Mouse (Mus musculus) retina, adult 2 months (tissue): ENCODE results near the gene Gpc6.

ENCODE experiments used
- DNase-seq: peaks from one replicate; pipeline ENCODE4 v3.0.0-alpha.2; 2012; ENCODE audit warnings: low read depth, low spot score

Gpc6 gene

GRCm38 (mm10) chr14:117919612-117920011 is 994.5 kb downstream of the Gpc6 start:
- DNase-seq, result no peak

GRCm38 (mm10) chr14:117921393-117922014 is 996.4 kb downstream of the Gpc6 start:
- DNase-seq, result no peak

- no peak for DNase-seq
Measured at GRCm38 (mm10) chr14:117923667-117924066, 998.6 kb downstream of the Gpc6 start.

DNA sequence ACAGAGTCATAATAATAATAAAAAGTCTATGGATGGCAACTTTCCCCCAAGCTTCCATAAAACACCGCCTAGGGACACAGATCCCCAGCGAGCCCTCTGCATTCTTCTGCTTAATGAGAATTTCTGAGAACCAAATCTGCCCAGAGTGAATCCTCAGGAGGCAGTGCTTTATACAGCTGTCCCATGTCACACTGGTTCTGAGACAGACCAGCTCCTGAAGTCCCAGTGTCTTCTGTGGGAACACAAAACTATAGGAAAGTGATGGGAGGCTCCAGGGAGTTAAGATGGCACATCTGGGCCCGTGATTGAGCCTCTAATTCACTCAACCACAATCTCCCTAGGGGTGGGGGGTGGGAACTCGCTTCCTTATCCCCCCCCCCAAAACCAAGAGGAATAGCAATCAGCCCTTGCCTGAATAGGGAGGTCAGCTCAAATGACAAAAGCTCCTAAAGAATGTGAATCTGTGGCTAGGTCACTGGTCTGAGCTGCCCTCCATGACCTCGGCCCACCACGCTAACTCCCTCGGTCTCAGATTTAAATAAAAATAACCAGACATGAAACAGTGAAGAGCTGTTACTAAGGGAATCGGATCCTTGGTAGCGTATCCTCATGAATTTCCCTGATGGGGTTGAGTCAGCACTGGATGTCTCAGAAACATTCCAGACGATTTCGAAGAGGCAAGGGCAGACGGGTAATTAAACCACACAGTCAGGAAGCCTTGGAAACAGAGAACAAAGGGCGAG is 1005.2 kb downstream of the Gpc6 start:
- no peak for DNase-seq

GRCm38 (mm10) chr14:117930848-117931816 is 1006.0 kb downstream of the Gpc6 start:
- DNase-seq, result no peak

DNA sequence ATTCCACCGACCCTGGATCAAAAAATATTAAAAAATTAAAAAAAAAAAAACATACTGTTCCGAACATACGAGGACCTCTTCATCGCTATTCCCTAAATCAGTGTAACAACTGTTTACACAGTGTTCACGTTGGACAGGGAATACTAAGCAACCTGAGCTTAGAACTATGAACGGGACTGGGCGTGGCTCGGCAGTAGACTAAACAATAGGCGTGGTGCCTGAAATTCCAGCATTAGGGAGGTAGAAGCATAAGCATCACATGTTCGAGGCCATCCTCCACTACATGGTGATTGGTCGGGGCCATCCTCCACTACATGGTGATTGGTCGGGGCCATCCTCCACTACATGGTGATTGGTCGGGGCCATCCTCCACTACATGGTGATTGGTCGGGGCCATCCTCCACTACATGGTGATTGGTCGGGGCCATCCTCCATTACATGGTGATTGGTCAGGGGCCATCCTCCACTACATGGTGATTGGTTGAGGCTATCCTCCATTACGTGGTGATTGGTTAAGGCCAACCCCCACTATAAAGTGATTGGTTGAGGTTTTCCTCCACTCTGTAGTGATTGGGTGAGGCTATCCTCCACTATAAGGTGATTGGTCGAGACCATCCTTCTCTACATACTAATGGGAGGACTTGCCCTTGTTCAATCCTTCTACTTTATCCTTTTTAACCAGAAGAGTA is 1007.2 kb downstream of the Gpc6 start:
- DNase-seq, result no peak

DNA sequence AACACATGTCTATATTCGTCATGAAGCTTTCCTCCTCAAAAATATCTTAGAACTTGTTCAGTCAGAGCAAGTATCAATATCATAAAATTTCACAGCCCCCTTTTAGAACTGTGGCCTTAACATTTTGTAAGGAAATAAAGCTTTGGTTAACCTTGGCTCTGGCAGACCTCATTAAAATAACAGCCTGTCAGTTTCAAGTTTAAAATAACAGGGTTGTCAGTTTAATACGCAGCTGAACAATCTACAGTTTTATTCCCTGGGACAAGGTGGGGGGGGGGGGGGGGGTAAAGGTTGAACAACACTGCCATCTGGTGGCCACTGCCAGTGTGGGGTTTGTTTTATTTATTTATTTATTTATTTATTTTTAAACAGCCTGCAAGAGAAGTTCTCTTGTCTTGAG is 1013.4 kb downstream of the Gpc6 start:
- peak; percentile 49 for DNase-seq

- DNase-seq, result no peak
Measured at GRCm38 (mm10) chr14:117939471-117939870, 1014.4 kb downstream of the Gpc6 start.

GRCm38 (mm10) chr14:117945920-117946503 is 1020.9 kb downstream of the Gpc6 start:
- DNase-seq, result no peak

- no peak for DNase-seq
Measured at GRCm38 (mm10) chr14:117951265-117951664, 1026.2 kb downstream of the Gpc6 start.

GRCm38 (mm10) chr14:117951686-117952085 is 1026.6 kb downstream of the Gpc6 start:
- DNase-seq, result no peak

- DNase-seq, result no peak
Measured at GRCm38 (mm10) chr14:117956051-117956450, 1030.9 kb downstream of the Gpc6 start.

DNA sequence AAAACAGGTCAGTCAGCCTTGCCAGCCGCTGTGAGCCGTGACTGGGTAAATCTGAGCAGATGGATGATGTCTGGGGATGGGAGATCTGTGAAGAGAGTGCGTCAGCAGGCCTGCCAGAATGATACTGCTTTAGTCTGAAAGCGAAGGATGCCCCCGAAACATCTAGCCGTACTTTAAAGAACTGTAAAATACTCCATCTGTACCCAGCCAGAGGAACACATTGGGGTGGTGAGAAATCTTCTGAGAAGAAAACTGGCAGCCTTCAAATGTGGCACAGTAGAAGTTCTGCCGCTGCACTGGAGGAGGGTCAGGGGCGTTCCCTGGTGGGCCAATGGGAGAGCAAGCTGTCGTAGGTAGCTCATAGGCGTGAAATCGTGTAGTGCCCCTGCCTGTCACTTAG is 1033.3 kb downstream of the Gpc6 start:
- DNase-seq, result no peak

DNA sequence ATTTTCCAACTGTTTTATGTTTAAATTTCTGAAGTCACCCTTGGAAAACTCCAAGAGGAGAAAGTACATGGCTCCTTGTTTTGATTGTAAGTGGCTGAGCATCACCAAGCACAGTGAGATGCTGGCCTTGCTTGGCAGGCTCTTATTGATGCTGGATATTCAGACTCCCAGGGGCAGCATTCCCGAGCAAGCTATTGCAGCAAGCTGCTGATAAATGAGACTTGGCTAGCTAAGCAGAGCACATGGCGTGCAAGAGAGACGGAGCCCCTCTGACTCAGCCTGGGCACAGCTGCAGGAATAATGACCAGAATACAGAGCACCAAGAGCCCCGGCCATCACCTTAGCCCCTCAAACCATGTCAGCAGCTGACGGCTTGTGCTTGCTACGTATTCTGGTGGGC is 1036.2 kb downstream of the Gpc6 start:
- DNase-seq, result no peak

- DNase-seq, result no peak
Measured at GRCm38 (mm10) chr14:117961844-117962243, 1036.7 kb downstream of the Gpc6 start.

DNA sequence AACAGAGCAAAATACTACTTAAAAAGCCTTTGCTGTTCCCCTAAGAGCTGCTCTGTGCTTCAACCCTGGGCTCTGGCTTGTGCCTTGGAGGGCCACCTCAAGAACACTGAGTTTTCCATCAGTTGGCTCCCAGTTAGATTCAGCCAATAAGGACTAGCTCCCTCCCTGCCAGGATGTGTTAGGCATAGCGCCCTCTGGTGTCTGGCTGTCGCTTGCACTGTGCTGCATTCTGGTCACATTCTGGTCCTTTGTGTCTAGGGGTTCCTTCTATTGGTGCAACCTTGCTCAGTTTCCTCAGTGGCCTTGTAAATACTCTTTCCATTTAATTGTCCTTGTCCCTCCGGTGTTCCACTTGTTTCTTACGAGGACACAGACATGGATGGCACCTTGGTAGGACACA is 1037.3 kb downstream of the Gpc6 start:
- DNase-seq, result no peak

DNA sequence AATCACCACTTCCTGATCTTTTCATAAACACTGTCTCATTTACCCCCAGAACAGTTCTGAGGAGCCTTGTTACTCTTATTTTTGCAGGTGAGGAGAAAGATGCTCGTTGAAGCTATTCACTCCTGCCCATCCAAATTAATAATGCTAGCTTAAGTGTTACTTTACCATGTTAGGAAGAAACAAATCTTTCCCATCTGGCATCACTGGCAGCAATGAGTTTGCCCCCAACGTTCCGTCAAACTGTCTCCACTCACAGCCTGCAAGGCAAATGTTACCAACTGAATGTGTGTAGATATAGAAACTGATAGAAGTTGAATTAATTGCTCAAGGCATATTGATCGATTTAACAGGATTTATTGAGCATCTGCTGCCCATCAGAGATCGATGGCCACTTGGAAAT is 1047.5 kb downstream of the Gpc6 start:
- DNase-seq, result no peak

DNA sequence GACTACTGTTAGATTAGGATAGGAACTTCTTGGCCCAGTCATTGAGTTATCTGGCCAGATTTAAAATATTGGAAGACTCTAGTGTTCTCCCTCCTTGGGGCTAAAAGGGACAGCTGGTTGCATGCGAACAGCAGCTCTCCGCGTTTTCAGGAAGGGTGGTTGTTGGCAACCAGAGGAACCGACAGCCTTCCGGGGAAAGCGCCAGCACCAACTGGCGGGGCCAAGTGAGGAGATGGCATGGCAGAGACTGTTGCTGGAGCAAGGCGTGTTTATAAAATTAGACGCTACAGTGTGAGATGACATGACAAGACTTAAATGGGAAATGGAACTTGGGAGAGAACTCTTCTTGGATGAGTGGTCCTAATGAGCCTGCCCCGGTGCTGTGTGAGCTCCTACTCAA is 1056.4 kb downstream of the Gpc6 start:
- no peak for DNase-seq

DNA sequence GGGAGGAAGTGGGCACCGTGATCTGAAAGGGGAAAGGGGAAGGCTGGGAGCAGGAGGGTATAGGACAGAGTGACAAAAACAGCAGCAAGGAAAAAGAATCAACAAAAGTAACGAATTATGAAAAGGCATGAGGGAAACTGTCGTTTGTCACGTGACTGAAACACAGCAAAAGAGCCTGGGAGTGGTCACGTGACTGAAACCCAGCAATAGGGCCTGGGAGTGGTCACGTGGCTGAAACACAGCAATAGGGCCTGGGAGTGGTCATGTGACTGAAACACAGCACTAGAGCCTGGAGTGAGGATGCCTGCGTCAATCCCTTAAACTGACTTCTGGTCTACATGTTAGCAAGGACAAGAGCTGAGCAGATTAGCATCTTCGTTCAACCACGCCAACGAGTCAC is 1063.3 kb downstream of the Gpc6 start:
- DNase-seq, result no peak

GRCm38 (mm10) chr14:117990203-117990602 is 1065.1 kb downstream of the Gpc6 start:
- no peak for DNase-seq

GRCm38 (mm10) chr14:117992600-117993256 is 1067.6 kb downstream of the Gpc6 start:
- no peak for DNase-seq
